Mouse (Mus musculus) telencephalon, adult 2 months (tissue): ENCODE results near the gene Tceal7.
"Not testable (repeated sequence)": the region's sequence is repeated elsewhere in the genome, so short reads cannot be mapped to it uniquely, and the experiment has no call there.

ENCODE experiments used
- DNase-seq: peaks from one replicate; pipeline ENCODE4 v3.0.0-alpha.2; 2011; ENCODE audit warnings: low read depth, low spot score

Gene Tceal7

DNA sequence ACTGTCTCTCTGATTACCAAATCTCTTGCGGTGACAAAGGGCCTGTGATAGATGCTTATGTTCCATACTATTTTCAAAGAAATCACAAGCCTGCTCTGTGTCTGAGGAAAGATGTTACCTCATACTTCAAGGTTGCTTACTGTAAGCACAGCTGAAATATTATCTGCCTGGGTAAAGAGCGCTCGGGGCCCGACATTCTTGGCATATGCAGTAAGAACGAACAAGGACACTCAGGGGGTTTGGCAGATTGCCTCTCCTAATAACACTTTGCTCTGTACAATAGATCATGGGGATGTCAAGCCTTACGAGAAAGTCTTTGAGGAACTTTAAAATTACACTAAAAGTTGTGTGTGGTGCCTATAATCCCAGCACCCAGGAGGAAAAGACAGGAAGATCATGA is 34.2 kb downstream of the Tceal7 start:
- no peak for DNase-seq

- DNase-seq = no peak
Observed at GRCm38 (mm10) chrX:136249671-136250070, 35.1 kb downstream of the Tceal7 start.

DNA sequence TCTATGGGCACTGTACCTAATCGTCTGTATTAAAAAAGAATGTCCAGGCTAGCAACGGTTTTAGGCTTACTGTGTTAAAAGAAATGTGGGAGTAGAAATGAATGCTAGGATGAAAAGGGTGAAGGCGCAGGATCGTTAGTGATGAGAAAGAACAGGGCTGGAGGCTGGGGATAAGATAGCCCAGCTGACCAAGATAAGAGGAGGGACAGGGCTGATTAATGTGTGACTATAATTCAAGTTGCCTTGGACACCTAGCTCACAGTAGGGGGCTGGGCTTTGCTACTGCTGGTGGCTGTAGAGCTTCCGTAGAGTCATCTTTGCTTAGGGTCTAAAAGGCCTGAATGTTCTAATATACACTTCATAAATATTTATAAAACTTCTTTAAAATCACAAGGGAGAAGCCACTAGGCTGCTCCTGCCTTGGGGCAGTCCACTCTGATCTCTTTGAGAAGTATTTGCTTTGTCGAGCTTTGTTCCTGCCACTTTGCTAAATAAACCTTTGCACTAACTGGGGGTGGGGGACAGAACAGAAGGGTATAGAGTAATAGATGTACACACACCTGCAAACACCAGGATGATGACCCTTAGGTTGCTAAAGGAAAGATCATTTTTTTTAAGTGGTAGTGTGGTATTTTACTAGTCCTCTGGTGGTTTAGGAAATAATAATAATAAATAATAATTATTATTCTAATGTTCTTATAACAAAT is 37.6 kb downstream of the Tceal7 start:
- no peak for DNase-seq

GRCm38 (mm10) chrX:136267720-136268119 is 53.1 kb downstream of the Tceal7 start:
- DNase-seq = no peak

GRCm38 (mm10) chrX:136268173-136268572 is 53.6 kb downstream of the Tceal7 start:
- DNase-seq = no peak

DNA sequence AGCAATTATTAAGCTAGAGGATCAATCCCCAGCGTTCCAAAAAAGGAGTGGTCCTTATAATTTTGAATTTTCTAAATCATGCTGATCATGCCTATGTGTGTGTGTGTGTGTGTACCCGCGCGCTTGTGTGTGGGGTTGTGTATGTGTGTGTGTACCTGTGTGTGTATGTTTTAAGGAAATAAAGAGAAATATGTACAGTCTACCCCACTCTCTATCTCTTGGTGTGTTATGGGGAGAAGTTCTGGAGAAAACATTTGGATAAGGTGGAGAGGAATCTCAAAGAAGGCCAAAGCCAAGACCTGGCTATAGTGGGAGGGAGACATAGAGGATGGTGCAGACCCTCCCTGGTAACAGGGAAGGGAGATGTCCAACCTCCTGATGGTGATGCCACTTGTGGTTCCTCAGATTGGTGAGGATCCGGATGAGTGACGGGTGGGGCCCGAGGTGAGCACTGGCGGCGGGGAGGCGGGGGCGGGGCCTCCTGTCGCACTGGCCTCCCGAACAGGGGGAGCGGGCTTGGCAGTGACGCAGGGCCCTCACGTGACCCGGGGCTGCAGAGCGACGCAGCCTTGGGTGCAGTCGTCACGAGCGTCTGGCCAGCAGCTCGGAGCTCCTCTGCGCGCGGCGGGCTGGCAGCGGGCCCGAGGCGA is 55.3 kb downstream of the Tceal7 start, which contains the start of gene Bex3:
Gene Bex3 (plus strand): TSS at position 511 of the 650 bp plus-strand sequence.
- not testable (repeated sequence) for DNase-seq

DNA sequence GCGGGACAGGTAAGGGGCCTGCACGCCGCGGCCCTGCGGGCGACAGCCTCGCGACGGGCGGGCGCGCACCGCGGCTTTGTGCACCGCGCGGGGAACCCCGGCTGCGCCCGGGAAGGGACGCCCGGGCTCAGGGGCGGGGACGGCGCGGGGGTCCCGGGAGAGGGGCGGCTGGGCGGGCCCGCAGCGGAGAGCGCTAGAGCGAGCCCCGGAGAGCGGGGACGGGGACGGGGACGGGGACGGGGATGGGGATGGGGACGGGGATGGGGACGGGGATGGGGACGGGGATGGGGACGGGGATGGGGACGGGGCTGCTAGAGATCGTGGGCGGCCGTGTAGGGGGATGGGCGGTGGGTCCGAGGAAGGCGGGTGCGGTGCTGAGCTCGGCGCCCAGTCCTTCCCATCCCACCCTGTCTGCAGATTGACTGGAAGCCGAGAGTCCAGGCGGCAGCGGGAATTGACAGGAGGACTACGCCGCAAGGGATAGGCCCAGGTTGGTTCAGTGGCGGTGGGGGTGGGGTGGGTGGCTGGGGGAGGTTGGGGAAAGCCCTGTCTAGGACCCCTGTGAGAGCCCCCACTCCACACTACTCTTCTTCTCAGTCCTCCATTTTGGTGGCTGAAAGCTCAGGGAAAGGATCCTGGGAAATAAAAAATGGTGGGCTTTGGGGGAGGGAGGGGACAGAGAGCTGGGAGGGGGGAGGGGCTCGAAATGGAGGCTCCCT is 56.0 kb downstream of the Tceal7 start:
- not testable (repeated sequence) for DNase-seq

DNA sequence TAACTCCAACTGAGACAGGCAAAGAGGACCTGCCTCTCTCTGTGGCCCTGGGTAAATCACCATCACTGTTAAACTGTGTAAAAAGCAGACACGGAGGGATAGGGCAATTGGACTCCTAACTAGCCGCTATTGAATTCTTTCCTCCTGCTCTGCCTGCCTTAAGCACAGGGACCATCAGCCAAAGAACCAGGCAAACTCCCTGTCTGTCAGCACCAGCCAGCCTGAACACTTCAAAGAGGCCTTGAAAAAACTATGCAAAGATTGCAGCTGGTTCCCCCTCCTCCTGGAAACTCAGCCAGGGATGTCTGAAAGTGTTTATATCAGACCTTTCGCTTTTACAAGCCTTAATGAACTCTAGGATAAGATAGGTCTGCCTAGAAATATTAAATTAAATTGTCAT is 60.0 kb downstream of the Tceal7 start:
- no peak for DNase-seq

- no peak for DNase-seq
Observed at GRCm38 (mm10) chrX:136275386-136275785, 60.8 kb downstream of the Tceal7 start.
